Mouse (Mus musculus) intestine, embryonic 16.5 days (tissue): ENCODE results near the gene Tspo. TPM values are rescaled to one million over a fixed set of nuclear protein-coding genes. Genes with fewer than 3 reads are reported as not detected.
A peak's percentile ranks its signal among the peaks of the same experiment; 100 is the strongest.

Experiments used
- ATAC-seq: fragments of 200-750 bp; cut with Nextera tagmentation; 2 replicates; pipeline ENCODE4 v1.8.0; 2017; ENCODE audit warnings: moderate TSS enrichment, moderate library complexity
- H3K27ac ChIP-seq: fragments of 300-500 bp; sonication (generic); 2 replicates; pipeline ENCODE4 v1.5.1; 2014; ENCODE audit warnings: mild to moderate bottlenecking, low read length
- H3K27me3 ChIP-seq: fragments of 300-500 bp; sonication (generic); replicated peaks from 2 replicates; pipeline ENCODE4 v1.6.1; 2014; ENCODE audit warnings: low read length, control low read depth, mixed read lengths; ENCODE audit not compliant: control insufficient read depth, insufficient read depth
- H3K36me3 ChIP-seq: fragments of 300-500 bp; sonication (generic); 2 replicates; pipeline ENCODE4 v1.6.1; 2014; ENCODE audit warnings: low read length, control low read depth; ENCODE audit not compliant: control insufficient read depth, insufficient read depth
- H3K4me1 ChIP-seq: fragments of 300-500 bp; sonication (generic); 2 replicates; pipeline ENCODE4 v1.6.1; 2014; ENCODE audit warnings: low read length, control low read depth, mixed read lengths; ENCODE audit not compliant: control insufficient read depth, insufficient read depth
- H3K4me2 ChIP-seq: fragments of 300-500 bp; sonication (generic); 2 replicates; pipeline ENCODE4 v1.6.1; 2014; ENCODE audit warnings: low read depth, low read length, control low read depth
- H3K4me3 ChIP-seq: fragments of 300-500 bp; sonication (generic); 2 replicates; pipeline ENCODE4 v1.5.1; 2014; ENCODE audit warnings: mild to moderate bottlenecking, low read length
- H3K9ac ChIP-seq: fragments of 300-500 bp; sonication (generic); 2 replicates; pipeline ENCODE4 v1.6.1; 2014; ENCODE audit warnings: low read depth, low read length
- H3K9me3 ChIP-seq: fragments of 300-500 bp; sonication (generic); 2 replicates; pipeline ENCODE4 v1.6.1; 2016; ENCODE audit warnings: low read length, control low read depth; ENCODE audit not compliant: control insufficient read depth
- WGBS: fragments of 180-500 bp; shearing (Covaris S2); extraction: QIAGEN DNeasy Blood & Tissue Kit; methylation state at CpG from one replicate; pipeline ENCODE4 v1.1.7; 2014; 5-methylcytosine and 5-hydroxymethylcytosine counted together
- polyA plus RNA-seq: library from polyadenylated mRNA; unstranded; fragments of >200 nt; fragmentation: Nextera tagmentation; extraction: Ambion mirVana; gene quantifications from 2 replicates; pipeline ENCODE4 v1.2.1, GENCODE M21; 2015

Tspo gene
- polyA plus RNA-seq, 1 experiment from 2014 or later, result 133 TPM

- Histone ChIP-seq H3K4me1 (no peaks in the 10 kb centered on the region; the same call in 1 of the 2 replicates), H3K4me3 (no peak overlapping the region), H3K9ac (no peak overlapping the region), H3K27me3 (no peaks in the 10 kb centered on the region), H3K36me3 (no peaks in the 10 kb centered on the region), H3K9me3 (no peaks in the 10 kb centered on the region), H3K27ac (no peak overlapping the region), H3K4me2 (no peak overlapping the region)
- ATAC-seq, result no peak
- 71% methylated on average over 4 of the region's 4 CpGs for WGBS
These were observed 37.8 kb downstream of the Tspo start for GRCm38 (mm10) chr15:83601185-83601584.

GRCm38 (mm10) chr15:83602372-83603045, 39.1 kb downstream of the Tspo start:
- 0 out of 2 replicates have a peak overlapping the region, but pooled peaks have one; percentile 43 for H3K27ac ChIP-seq

DNA sequence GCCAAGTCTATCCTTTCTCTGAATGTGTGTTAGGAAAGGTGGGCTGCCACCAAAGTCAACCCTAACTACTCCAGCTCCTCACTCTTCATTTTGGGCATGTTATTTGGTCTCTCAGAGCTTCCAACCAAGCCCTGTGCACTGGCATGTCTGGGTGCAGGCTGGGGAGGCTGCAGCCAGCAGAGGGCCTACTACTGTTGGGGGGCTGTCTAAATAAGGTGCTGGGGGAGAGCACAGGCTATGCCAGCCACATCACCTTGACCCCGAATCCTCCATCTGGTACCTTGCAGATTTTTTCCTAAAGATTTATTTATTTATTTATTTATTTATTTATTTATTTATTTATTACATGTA, 39.6 kb downstream of the Tspo start:
- no peaks in the 10 kb centered on the region for H3K36me3 ChIP-seq
- no peaks in the 10 kb centered on the region; the same call in 1 of the 2 replicates for H3K4me1 ChIP-seq
- H3K9me3 ChIP-seq, result no peaks in the 10 kb centered on the region
- H3K4me3 ChIP-seq, result no peak overlapping the region
- no peaks in the 10 kb centered on the region for H3K27me3 ChIP-seq
- WGBS, result 86% methylated on average over 1 of the region's 1 CpGs
- H3K27ac ChIP-seq, result 0 out of 2 replicates have a peak overlapping the region, but pooled peaks have one; percentile 43
- no peak for ATAC-seq
- no peak overlapping the region for H3K4me2 ChIP-seq
- H3K9ac ChIP-seq, result no peak overlapping the region

More at GRCm38 (mm10) chr15:83602372-83603045, 39.1 kb downstream of the Tspo start:
- Histone ChIP-seq H3K9ac (no peak overlapping the region), H3K4me1 (no peaks in the 10 kb centered on the region; the same call in 1 of the 2 replicates), H3K4me2 (no peak overlapping the region), H3K9me3 (no peaks in the 10 kb centered on the region), H3K27me3 (no peaks in the 10 kb centered on the region), H3K4me3 (no peak overlapping the region), H3K36me3 (no peaks in the 10 kb centered on the region)
- no peak; the same call in 1 of the 2 replicates for ATAC-seq
- WGBS, result 60% methylated on average over 13 of the region's 13 CpGs

- 96% methylated on average over 7 of the region's 7 CpGs for WGBS
- Histone ChIP-seq H3K27me3 (no peaks in the 10 kb centered on the region), H3K27ac (no peak overlapping the region), H3K9ac (no peak overlapping the region), H3K9me3 (no peaks in the 10 kb centered on the region), H3K4me3 (no peak overlapping the region), H3K4me1 (no peaks in the 10 kb centered on the region; the same call in 1 of the 2 replicates), H3K36me3 (no peaks in the 10 kb centered on the region), H3K4me2 (no peak overlapping the region)
- ATAC-seq, result no peak
These were observed 40.0 kb downstream of the Tspo start for GRCm38 (mm10) chr15:83603426-83603825.

DNA sequence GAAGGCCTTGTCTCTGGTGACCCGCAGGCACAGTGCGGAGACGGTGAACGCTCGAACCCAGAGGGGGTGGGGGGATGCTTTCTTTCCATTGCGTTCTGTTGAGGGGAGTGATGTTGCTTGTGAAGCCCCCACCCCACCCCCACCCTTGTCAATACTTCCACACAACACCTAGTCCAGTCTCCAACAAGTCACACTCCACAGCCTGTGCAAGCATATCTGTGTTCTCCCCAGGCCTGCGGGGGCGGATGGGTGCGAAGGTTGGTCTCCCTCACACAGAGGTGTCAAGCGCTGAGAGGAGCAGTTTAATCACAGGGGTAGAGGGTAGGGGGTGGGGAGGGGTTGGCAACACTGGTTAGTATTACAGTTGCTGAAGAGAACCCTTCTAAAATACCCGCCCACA, 42.8 kb downstream of the Tspo start:
- WGBS, result 77% methylated on average over 11 of the region's 11 CpGs
- ATAC-seq, result no peak
- H3K27me3 ChIP-seq, result no peaks in the 10 kb centered on the region
- H3K36me3 ChIP-seq, result no peaks in the 10 kb centered on the region
- H3K4me3 ChIP-seq, result no peak overlapping the region
- H3K9ac ChIP-seq, result no peak overlapping the region
- H3K4me2 ChIP-seq, result no peak overlapping the region
- no peak overlapping the region for H3K27ac ChIP-seq
- H3K4me1 ChIP-seq, result no peaks in the 10 kb centered on the region; the same call in 1 of the 2 replicates
- no peaks in the 10 kb centered on the region for H3K9me3 ChIP-seq

DNA sequence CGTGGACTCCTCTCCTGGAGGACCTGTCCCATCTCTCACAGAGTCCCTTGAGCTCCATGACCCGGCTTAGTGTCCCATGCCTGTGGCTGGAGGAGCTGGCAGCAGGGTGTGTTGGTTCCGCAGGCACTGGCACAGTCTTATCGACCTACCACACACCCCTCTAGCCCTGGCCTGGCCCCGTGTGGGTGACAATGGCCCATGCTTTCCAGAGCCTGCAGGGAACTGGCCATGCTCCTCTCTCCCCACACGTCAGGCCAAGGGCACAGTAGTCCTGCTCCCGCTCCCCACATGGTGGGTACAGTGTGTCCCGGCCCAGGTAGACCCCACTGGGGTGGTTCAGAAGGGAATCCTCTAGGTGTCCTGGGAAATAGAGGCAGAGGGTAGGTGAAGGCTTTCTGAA, 43.3 kb downstream of the Tspo start:
- no peaks in the 10 kb centered on the region for H3K27me3 ChIP-seq
- no peaks in the 10 kb centered on the region; the same call in 1 of the 2 replicates for H3K4me1 ChIP-seq
- no peak for ATAC-seq
- H3K4me3 ChIP-seq, result no peak overlapping the region
- no peaks in the 10 kb centered on the region for H3K9me3 ChIP-seq
- H3K36me3 ChIP-seq, result no peaks in the 10 kb centered on the region
- no peak overlapping the region for H3K27ac ChIP-seq
- H3K4me2 ChIP-seq, result no peak overlapping the region
- no peak overlapping the region for H3K9ac ChIP-seq
- 84% methylated on average over 8 of the region's 8 CpGs for WGBS

- Histone ChIP-seq H3K4me1 (no peaks in the 10 kb centered on the region; the same call in 1 of the 2 replicates), H3K9ac (no peak overlapping the region), H3K9me3 (no peaks in the 10 kb centered on the region), H3K27me3 (no peaks in the 10 kb centered on the region), H3K36me3 (no peaks in the 10 kb centered on the region), H3K27ac (no peak overlapping the region), H3K4me2 (no peak overlapping the region), H3K4me3 (no peak overlapping the region)
- peak; percentile 55; the same call in 1 of the 2 replicates for ATAC-seq
- WGBS, result 48% methylated on average over 15 of the region's 15 CpGs
These were observed 43.9 kb downstream of the Tspo start for GRCm38 (mm10) chr15:83607115-83607802.

GRCm38 (mm10) chr15:83615245-83615644, 51.9 kb downstream of the Tspo start:
- no peak overlapping the region for H3K4me2 ChIP-seq
- no peak overlapping the region for H3K27ac ChIP-seq
- no peaks in the 10 kb centered on the region for H3K4me1 ChIP-seq
- no peak for ATAC-seq
- no peaks in the 10 kb centered on the region for H3K9me3 ChIP-seq
- H3K9ac ChIP-seq, result no peak overlapping the region
- H3K27me3 ChIP-seq, result no peaks in the 10 kb centered on the region
- WGBS, result 87% methylated on average over 3 of the region's 3 CpGs
- H3K36me3 ChIP-seq, result no peaks in the 10 kb centered on the region
- H3K4me3 ChIP-seq, result no peak overlapping the region
